Mouse (Mus musculus) embryonic facial prominence, embryonic 12.5 days (tissue): ENCODE measurements around the gene Ifi206. TPM values are rescaled to one million over a fixed set of nuclear protein-coding genes. Genes with fewer than 3 reads are reported as not detected.

Experiments
- microRNA-seq: library from miRNA; unstranded; fragments of <30 nt; microRNA quantifications from one replicate; pipeline ENCODE4, GENCODE M21; 2017
- polyA plus RNA-seq: library from polyadenylated mRNA; unstranded; fragments of >200 nt; fragmentation: Nextera tagmentation; extraction: Ambion mirVana; gene quantifications from 2 replicates; pipeline ENCODE4 v1.2.1, GENCODE M21; 2016

Ifi206 gene
- polyA plus RNA-seq, 1 experiment from 2014 or later, result not detected

Small RNA genes lying within 50 kb of the gene (microRNA-seq; reads per million reads assigned to microRNA genes)
- not detected for gene Gm44481

Other genes starting within 250 kb of the Ifi206 start
- not detected in 2 replicates for gene Olfr418, start 225.0 kb downstream of the Ifi206 start, polyA plus RNA-seq
- not detected in 2 replicates for gene Mptx2, start 213.3 kb downstream of the Ifi206 start, polyA plus RNA-seq
- gene Ackr1, start 157.3 kb downstream of the Ifi206 start, polyA plus RNA-seq, result 1.8 and 3.1 TPM in 2 replicates
- 2.4 and 4.0 TPM in 2 replicates for gene Aim2, start 140.2 kb downstream of the Ifi206 start, polyA plus RNA-seq
- gene Cadm3, start 123.3 kb downstream of the Ifi206 start, polyA plus RNA-seq, result 3.3 and 5.2 TPM in 2 replicates
- gene Ifi214, start 44.9 kb upstream of the Ifi206 start, polyA plus RNA-seq, result not detected in 2 replicates
- gene Ifi213, start 108.2 kb upstream of the Ifi206 start, polyA plus RNA-seq, result not detected in 2 replicates
- gene Ifi209, start 139.9 kb upstream of the Ifi206 start, polyA plus RNA-seq, result 0.12 TPM in 1 of 2 replicates, not detected in the other
- gene Ifi208, start 182.6 kb upstream of the Ifi206 start, polyA plus RNA-seq, result not detected in 2 replicates